Mouse (Mus musculus) lung, embryonic 14.5 days (tissue): ENCODE results near the gene Fhad1. TPM values are rescaled to one million over a fixed set of nuclear protein-coding genes. Genes with fewer than 3 reads are reported as not detected.

Source experiments
- ATAC-seq: fragments of 200-750 bp; cut with Nextera tagmentation; 2 replicates; pipeline ENCODE4 v1.8.0; 2017; ENCODE audit warnings: mild to moderate bottlenecking, moderate TSS enrichment, moderate library complexity; ENCODE audit not compliant: insufficient read depth
- DNase-seq: peaks from one replicate; pipeline ENCODE4 v3.0.0-alpha.2; 2015
- H3K27ac ChIP-seq: fragments of 300-500 bp; sonication (generic); 2 replicates; pipeline ENCODE4 v1.5.1; 2014; ENCODE audit warnings: low read depth, mild to moderate bottlenecking, moderate library complexity
- H3K27me3 ChIP-seq: fragments of 300-500 bp; sonication (generic); 2 replicates; pipeline ENCODE4 v1.6.1; 2014; ENCODE audit warnings: low read length, control low read depth; ENCODE audit not compliant: insufficient read depth
- H3K36me3 ChIP-seq: fragments of 300-500 bp; sonication (generic); 2 replicates; pipeline ENCODE4 v1.6.1; 2014; ENCODE audit warnings: control low read depth; ENCODE audit not compliant: insufficient read depth
- H3K4me1 ChIP-seq: fragments of 300-500 bp; sonication (generic); 2 replicates; pipeline ENCODE4 v1.6.1; 2014; ENCODE audit warnings: antibody characterized with exemption, control low read depth; ENCODE audit not compliant: insufficient read depth
- H3K4me2 ChIP-seq: fragments of 300-500 bp; sonication (generic); 2 replicates; pipeline ENCODE4 v1.6.1; 2014; ENCODE audit warnings: mild to moderate bottlenecking
- H3K4me3 ChIP-seq: fragments of 300-500 bp; sonication (generic); 2 replicates; pipeline ENCODE4 v1.5.1; 2014; ENCODE audit warnings: low read depth, low read length
- H3K9ac ChIP-seq: fragments of 300-500 bp; sonication (generic); 2 replicates; pipeline ENCODE4 v1.6.1; 2014
- H3K9me3 ChIP-seq: fragments of 300-500 bp; sonication (generic); 2 replicates; pipeline ENCODE4 v1.6.1; 2016; ENCODE audit warnings: low read depth, low read length, control low read depth
- CTCF ChIP-seq: IDR thresholded peaks from 2 replicates; pipeline ENCODE4 v1.5.1; 2016; ENCODE audit warnings: antibody characterized with exemption, low read depth
- WGBS: fragments of 180-500 bp; shearing (Covaris S2); extraction: QIAGEN DNeasy Blood & Tissue Kit; methylation state at CpG from one replicate; pipeline ENCODE4 v1.1.7; 2014; 5-methylcytosine and 5-hydroxymethylcytosine counted together
- polyA plus RNA-seq: library from polyadenylated mRNA; unstranded; fragments of >200 nt; fragmentation: Nextera tagmentation; extraction: Ambion mirVana; gene quantifications from 2 replicates; pipeline ENCODE4 v1.2.1, GENCODE M21; 2014

Fhad1 gene
- polyA plus RNA-seq, 1 experiment from 2014 or later: 1.4 TPM

DNA sequence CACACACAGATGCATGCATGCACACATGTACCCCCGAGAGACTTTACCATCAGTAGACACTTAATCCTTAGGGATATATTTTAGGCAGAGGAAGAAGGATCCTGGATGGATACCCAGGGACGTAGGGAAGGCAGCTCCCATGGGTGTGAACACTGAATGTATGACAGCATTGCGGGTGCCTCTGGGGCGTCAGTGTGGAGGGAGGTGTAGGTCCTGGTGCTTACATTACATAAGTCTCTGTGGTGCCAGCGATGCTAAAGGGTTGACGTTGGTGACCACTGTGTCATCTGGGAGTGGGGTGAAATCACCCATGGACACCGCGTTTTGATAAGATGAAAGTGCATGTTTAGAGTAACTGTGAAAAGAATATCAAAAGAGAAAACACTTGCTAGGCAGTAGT lies 54.8 kb downstream of the Fhad1 start:
- Histone ChIP-seq H3K4me2 (no peak overlapping the region), H3K27me3 (no peaks in the 10 kb centered on the region), H3K36me3 (no peaks in the 10 kb centered on the region), H3K9me3 (0 out of 2 replicates have a peak, but pooled peaks cover 5% of the 10 kb centered on the region), H3K4me1 (0 out of 2 replicates have a peak, but pooled peaks cover 2% of the 10 kb centered on the region), H3K27ac (no peak overlapping the region), H3K4me3 (no peak overlapping the region), H3K9ac (no peak overlapping the region)
- DNase-seq: no peak
- no peak for TF ChIP-seq CTCF
- ATAC-seq: no peak
- WGBS: 74% methylated on average over 8 of the region's 8 CpGs

DNA sequence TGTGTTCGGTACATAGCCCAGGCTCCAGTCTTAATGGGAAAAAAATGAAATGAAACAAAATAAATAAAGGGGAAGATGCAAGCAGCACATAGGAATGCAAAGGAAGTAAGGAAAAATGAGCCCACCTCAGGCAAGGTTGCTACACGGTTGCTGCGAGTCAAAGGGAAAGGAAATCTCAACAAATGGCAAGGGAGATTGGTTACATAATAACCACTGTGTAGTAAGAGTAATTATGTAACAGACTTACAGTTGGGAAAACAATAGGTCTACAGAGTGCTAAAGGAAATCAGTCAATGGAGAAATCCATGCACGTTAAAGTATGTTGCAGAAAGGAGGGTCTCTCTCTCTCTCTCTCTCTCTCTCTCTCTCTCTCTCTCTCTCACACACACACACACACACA lies 55.3 kb downstream of the Fhad1 start:
- no peak for DNase-seq
- Histone ChIP-seq H3K27ac (no peak overlapping the region), H3K4me3 (no peak overlapping the region), H3K36me3 (no peaks in the 10 kb centered on the region), H3K4me1 (0 out of 2 replicates have a peak, but pooled peaks cover 2% of the 10 kb centered on the region), H3K4me2 (no peak overlapping the region), H3K9me3 (0 out of 2 replicates have a peak, but pooled peaks cover 5% of the 10 kb centered on the region), H3K9ac (no peak overlapping the region), H3K27me3 (no peaks in the 10 kb centered on the region)
- no peak for ATAC-seq
- TF ChIP-seq CTCF: no peak
- WGBS: 60% methylated on average over 4 of the region's 4 CpGs

DNA sequence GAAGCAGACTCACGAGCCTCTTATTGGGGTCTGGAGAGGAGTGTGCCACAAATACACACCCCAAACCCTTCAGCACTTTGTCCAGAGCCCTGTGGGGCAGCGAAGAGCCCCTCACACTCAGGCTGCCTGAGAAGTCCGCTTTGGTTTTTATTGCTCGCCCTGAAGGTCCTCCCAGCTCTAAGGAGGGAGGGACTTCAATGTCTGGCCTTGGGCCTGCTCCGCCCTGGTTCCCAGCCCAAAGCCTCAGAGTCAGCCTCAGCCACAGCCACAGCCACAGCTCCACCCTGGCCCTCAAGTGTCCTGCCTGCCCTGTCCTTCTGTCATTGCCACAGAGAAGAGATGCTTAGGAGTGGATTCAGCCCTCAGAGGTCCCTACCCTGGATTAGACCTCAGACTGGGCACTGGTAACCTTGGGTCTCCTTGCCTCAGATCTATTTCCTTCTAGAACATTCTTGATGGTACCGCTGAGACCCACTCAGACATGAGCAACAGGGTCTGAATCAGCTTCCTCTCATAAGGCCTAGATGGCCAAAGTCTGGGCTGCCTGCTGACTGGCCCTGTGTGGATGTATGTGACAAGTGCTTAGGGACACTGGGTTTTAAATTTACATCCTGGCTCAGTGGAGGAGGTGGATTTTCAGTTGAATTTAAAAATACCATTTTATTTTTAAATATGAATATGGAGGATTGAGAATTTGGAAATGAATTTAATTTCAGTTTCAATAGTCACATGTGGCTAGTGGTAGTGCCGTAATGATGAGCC lies 56.1 kb downstream of the Fhad1 start:
- no peak overlapping the region; the same call in 1 of the 2 replicates for H3K9ac ChIP-seq
- H3K4me3 ChIP-seq: no peak overlapping the region
- peak overlapping the region; percentile 23 for H3K4me2 ChIP-seq
- ATAC-seq (peak; percentile 59), DNase-seq (peak; percentile 55)
- 57% methylated on average over 7 of the region's 7 CpGs for WGBS
- no peak for TF ChIP-seq CTCF
- H3K4me1 ChIP-seq: no peaks in the 10 kb centered on the region
- no peak overlapping the region for H3K27ac ChIP-seq
- no peaks in the 10 kb centered on the region for H3K27me3 ChIP-seq
- 0 out of 2 replicates have a peak, but pooled peaks cover 5% of the 10 kb centered on the region for H3K9me3 ChIP-seq
- H3K36me3 ChIP-seq: no peaks in the 10 kb centered on the region

DNA sequence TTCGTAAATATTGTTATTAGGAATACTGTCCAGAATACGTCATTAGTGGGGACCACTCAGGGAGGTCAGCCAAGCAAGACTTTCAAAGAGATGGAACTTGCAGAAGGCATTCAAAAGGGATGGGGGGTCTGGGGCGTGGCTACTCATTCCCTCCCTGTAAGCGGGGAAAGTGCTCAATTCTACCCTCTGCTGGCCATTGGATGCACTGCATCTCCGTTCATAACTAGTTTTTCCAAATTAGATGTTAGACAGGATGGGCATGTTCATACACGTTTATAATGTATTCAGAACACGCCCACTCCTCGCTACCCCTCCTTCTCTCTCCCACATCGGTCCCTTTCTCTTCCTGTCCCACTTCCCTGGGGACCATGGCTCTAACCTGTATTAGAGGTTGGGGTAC lies 56.7 kb downstream of the Fhad1 start:
- ATAC-seq (peak; percentile 66), DNase-seq (peak; percentile 97)
- H3K4me2 ChIP-seq: peak overlapping the region; percentile 36
- 0 out of 2 replicates have a peak, but pooled peaks cover 5% of the 10 kb centered on the region for H3K9me3 ChIP-seq
- H3K27ac ChIP-seq: no peak overlapping the region
- WGBS: 3% methylated on average over 9 of the region's 9 CpGs
- TF ChIP-seq CTCF: peak; percentile 95
- H3K4me1 ChIP-seq: no peaks in the 10 kb centered on the region
- no peaks in the 10 kb centered on the region for H3K27me3 ChIP-seq
- H3K9ac ChIP-seq: no peak overlapping the region; the same call in 1 of the 2 replicates
- no peaks in the 10 kb centered on the region for H3K36me3 ChIP-seq
- H3K4me3 ChIP-seq: no peak overlapping the region

- Histone ChIP-seq H3K4me3 (no peak overlapping the region), H3K9ac (no peak overlapping the region), H3K4me2 (peak overlapping the region; percentile 36), H3K27ac (no peak overlapping the region; the same call in 1 of the 2 replicates), H3K27me3 (no peaks in the 10 kb centered on the region), H3K9me3 (0 out of 2 replicates have a peak, but pooled peaks cover 5% of the 10 kb centered on the region), H3K36me3 (no peaks in the 10 kb centered on the region), H3K4me1 (no peaks in the 10 kb centered on the region; the same call in 1 of the 2 replicates)
- no peak for DNase-seq
- WGBS: 24% methylated on average over 11 of the region's 11 CpGs
- ATAC-seq: peak; percentile 60
- TF ChIP-seq CTCF: no peak
These were observed 57.1 kb downstream of the Fhad1 start for GRCm38 (mm10) chr4:141957740-141958139.

DNA sequence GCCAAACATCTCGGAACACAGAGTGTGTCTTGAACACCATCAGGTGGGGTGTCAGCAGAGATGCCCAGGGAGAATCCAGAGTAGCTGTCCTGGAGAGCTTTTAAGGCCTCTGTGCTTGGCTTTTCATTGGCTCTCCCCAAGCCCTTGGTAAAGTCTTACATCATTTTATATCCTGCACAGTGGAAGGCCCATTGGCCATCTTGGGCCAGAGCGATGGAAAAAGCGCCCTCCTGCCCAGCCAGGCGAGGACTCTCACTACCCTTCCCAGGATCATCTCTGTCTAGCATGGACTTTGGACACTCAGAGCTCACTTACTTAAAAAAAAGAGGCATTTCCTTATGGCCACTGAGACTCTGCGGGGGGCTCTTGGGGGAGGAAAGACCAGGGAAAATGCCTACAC lies 58.0 kb downstream of the Fhad1 start:
- Histone ChIP-seq H3K27ac (no peak overlapping the region), H3K4me3 (no peak overlapping the region), H3K9ac (no peak overlapping the region)

More for the DNA sequence above, 58.0 kb downstream of the Fhad1 start:
- ATAC-seq (no peak), DNase-seq (no peak)
- 92% methylated on average over 5 of the region's 5 CpGs for WGBS
- Histone ChIP-seq H3K4me2 (no peak overlapping the region), H3K4me1 (no peaks in the 10 kb centered on the region; the same call in 1 of the 2 replicates), H3K27me3 (no peaks in the 10 kb centered on the region), H3K9me3 (0 out of 2 replicates have a peak, but pooled peaks cover 5% of the 10 kb centered on the region), H3K36me3 (no peaks in the 10 kb centered on the region)
- no peak for TF ChIP-seq CTCF
